Mouse (Mus musculus) spleen, adult 2 months (tissue): ENCODE results near the gene Rbpjl.

Experiments
- CTCF ChIP-seq: fragments of 200-500 bp; IDR thresholded peaks from 2 replicates; pipeline ENCODE4 v1.5.1; 2011; ENCODE audit warnings: mild to moderate bottlenecking, inconsistent platforms; ENCODE audit not compliant: insufficient read depth, insufficient read length, insufficient replicate concordance; ENCODE audit errors: extremely low read depth
- POLR2A ChIP-seq: fragments of 200-500 bp; IDR thresholded peaks from 2 replicates; pipeline ENCODE4 v1.6.1; 2011; ENCODE audit warnings: low read depth, low read length, inconsistent platforms

DNA sequence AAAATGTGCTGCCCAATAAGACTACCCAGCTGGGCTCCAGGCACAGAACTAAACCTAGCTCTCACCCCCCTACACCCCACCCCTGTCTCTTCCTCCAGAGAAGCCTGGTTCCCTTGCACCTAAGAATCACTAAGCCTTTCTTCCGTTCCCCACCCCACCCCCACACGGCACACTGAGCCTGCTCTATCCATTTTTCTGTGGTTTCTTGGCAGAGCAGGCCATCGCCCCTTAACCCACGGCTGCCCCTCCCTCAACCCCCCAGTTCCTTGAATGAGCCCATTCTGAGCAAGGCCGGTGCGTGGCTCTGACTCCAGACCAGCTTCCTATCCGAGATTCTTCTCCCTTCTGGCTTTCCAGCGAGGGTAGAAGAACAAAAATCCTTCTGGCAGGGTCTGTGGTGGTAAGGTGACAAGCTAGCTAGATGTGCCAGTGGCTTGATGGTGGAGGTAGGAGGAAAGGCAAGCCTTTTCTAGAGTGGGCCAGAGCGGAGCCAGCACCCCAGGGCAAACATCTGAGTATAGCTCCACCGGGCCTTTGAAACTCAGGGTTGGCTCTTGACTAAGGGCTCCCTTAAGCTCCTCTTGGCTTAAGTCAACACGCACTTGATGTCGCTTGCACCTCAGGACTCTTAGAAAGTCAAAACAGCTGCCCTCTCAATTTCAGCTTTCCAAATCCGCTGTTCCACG is 598 bp downstream of the Rbpjl start:
- TF ChIP-seq POLR2A, result no peak
- no peak for TF ChIP-seq CTCF
